Mouse (Mus musculus): ENCODE measurements at regions not wholly inside any gene's neighbourhood (a gene's known extent, or its start where the extent isn't known, plus 50 kb on each side); places are given as distances from the start of the nearest gene placed in this dataset.
A peak's percentile ranks its signal among the peaks of the same experiment; 100 is the strongest.

DNA sequence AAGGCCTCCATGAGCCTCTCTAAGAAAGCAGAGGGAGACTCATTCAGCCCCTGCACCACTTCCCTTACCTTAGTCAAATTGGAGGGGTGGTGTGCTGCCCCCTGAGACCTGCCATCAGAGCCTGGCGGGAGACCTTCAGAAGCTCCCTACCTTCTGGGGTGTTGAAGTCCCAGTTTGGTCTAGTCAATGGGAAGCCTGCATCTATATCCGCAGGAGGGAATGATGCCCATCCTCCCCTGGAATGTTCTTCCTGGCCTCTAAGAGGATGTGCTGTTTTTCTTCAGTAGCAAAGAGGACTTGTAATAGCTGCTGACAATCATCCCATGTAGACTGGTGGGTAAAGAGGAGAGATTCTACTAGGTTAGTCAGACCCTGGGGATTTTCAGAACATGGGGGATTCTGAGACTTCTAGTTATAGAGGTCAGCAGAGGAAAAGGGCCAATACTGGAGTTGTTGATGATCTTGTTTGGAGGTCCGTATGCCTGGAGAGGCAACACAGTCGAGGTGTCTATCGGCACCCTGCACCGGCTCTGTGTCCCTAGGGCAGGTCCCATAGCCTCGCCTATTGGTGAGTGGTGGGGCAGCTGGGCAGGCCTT, 321.0 kb upstream of the Meis1 start:
- H3K79me2 ChIP-seq (ENCODE audit: control insufficient read depth, insufficient read depth), result no peaks in the 10 kb centered on the region
- no peak overlapping the region for H3ac ChIP-seq (ENCODE audit: control insufficient read depth, insufficient read length)
- H3K36me3 ChIP-seq (ENCODE audit: control insufficient read depth, insufficient read depth), result no peaks in the 10 kb centered on the region
- H3K27me3 ChIP-seq (ENCODE audit: control insufficient read depth, insufficient read depth, insufficient read length), result no peaks in the 10 kb centered on the region
- no peak overlapping the region for H3K4me2 ChIP-seq (ENCODE audit: low read depth)
- no peak overlapping the region for H3K4me3 ChIP-seq
- TF ChIP-seq TCF12 (IDR thresholded peaks at IDR 0.05; ENCODE audit: insufficient read depth, poor library complexity, severe bottlenecking) (no peak), POLR2AphosphoS2 (IDR thresholded peaks at IDR 0.05; ENCODE audit: insufficient read length, low read depth) (no peak), MAX (IDR thresholded peaks at IDR 0.05; ENCODE audit: low read depth) (no peak), E2F4 (IDR thresholded peaks at IDR 0.05; ENCODE audit: insufficient read depth) (no peak), CEBPB (IDR thresholded peaks at IDR 0.05; ENCODE audit: insufficient read depth, poor library complexity, severe bottlenecking) (no peak), TCF3 (IDR thresholded peaks at IDR 0.05; ENCODE audit: insufficient read length, low read depth) (no peak), SRF (IDR thresholded peaks at IDR 0.05; ENCODE audit: control insufficient read depth, insufficient read length, low read depth) (no peak), POLR2A (IDR thresholded peaks at IDR 0.05; ENCODE audit: insufficient read length, low read depth) (no peak), MYOG (IDR thresholded peaks at IDR 0.05; ENCODE audit: control insufficient read depth in 1 of 3, insufficient read depth in 1 of 3, insufficient read length in 2 of 3, low read depth in 2 of 3) (no peak), USF1 (IDR thresholded peaks at IDR 0.05; ENCODE audit: low read depth) (no peak), MYOD1 (IDR thresholded peaks at IDR 0.05; ENCODE audit: control insufficient read depth in 1 of 3, insufficient read length in 2 of 3, low read depth in 2 of 3) (no peak), REST (IDR thresholded peaks at IDR 0.05; ENCODE audit: insufficient read depth, insufficient read length) (no peak)

DNA sequence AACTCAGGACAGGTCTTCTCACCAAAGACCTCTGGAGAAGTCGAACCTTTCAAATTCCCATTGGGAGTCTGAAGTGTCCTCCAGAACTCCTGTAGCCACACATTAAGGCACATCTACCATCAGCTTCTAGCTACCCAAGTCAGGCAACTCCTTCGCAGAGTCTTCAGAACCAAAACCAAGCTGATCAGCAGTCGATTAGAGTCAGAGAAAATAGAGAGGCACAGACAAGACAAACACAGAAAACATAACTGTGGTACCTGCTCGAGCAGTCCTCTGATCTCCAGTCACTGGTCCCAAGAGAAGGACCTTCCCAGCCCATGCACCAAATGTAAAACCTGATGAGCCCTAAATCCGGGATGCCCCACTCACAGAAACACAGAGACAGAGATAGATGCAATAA, 322.1 kb upstream of the Meis1 start:
- H3K27me3 ChIP-seq (ENCODE audit: control insufficient read depth, insufficient read depth, insufficient read length), result no peaks in the 10 kb centered on the region
- no peak overlapping the region for H3K4me2 ChIP-seq (ENCODE audit: low read depth)
- TF ChIP-seq MAX (IDR thresholded peaks at IDR 0.05; ENCODE audit: low read depth) (no peak), TCF12 (IDR thresholded peaks at IDR 0.05; ENCODE audit: insufficient read depth, poor library complexity, severe bottlenecking) (no peak), MYOD1 (IDR thresholded peaks at IDR 0.05; ENCODE audit: control insufficient read depth in 1 of 3, insufficient read length in 2 of 3, low read depth in 2 of 3) (no peak), CEBPB (IDR thresholded peaks at IDR 0.05; ENCODE audit: insufficient read depth, poor library complexity, severe bottlenecking) (no peak), E2F4 (IDR thresholded peaks at IDR 0.05; ENCODE audit: insufficient read depth) (no peak), POLR2AphosphoS2 (IDR thresholded peaks at IDR 0.05; ENCODE audit: insufficient read length, low read depth) (no peak), POLR2A (IDR thresholded peaks at IDR 0.05; ENCODE audit: insufficient read length, low read depth) (no peak), MYOG (IDR thresholded peaks at IDR 0.05; ENCODE audit: control insufficient read depth in 1 of 3, insufficient read depth in 1 of 3, insufficient read length in 2 of 3, low read depth in 2 of 3) (no peak), SRF (IDR thresholded peaks at IDR 0.05; ENCODE audit: control insufficient read depth, insufficient read length, low read depth) (no peak), TCF3 (IDR thresholded peaks at IDR 0.05; ENCODE audit: insufficient read length, low read depth) (no peak), REST (IDR thresholded peaks at IDR 0.05; ENCODE audit: insufficient read depth, insufficient read length) (no peak), USF1 (IDR thresholded peaks at IDR 0.05; ENCODE audit: low read depth) (no peak)
- no peak overlapping the region for H3K4me3 ChIP-seq
- H3K36me3 ChIP-seq (ENCODE audit: control insufficient read depth, insufficient read depth), result no peaks in the 10 kb centered on the region
- no peaks in the 10 kb centered on the region for H3K79me2 ChIP-seq (ENCODE audit: control insufficient read depth, insufficient read depth)
- no peak overlapping the region for H3ac ChIP-seq (ENCODE audit: control insufficient read depth, insufficient read length)

DNA sequence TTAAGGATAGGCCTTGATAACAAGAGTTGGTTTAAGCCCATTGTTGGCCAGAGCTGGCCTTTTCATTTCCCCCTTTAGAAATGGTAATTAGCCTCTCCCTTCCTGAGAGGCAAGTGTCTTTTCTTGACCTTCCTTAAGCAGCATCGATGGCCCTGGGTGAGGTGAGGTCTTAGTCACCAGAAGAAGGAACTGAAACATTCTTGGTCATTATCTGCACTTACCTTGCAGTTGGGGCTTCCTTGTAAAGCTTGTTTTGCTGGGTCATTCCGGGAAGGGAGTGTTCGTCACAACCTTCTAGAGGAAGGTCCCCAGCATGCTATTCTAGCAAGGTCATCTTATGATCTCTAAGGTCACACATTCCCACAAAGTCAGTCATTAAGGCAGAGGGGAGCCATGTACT, 322.6 kb upstream of the Meis1 start:
- Histone ChIP-seq H3ac (ENCODE audit: control insufficient read depth, insufficient read length) (no peak overlapping the region), H3K27me3 (ENCODE audit: control insufficient read depth, insufficient read depth, insufficient read length) (no peaks in the 10 kb centered on the region), H3K36me3 (ENCODE audit: control insufficient read depth, insufficient read depth) (no peaks in the 10 kb centered on the region), H3K4me3 (no peak overlapping the region), H3K79me2 (ENCODE audit: control insufficient read depth, insufficient read depth) (no peaks in the 10 kb centered on the region), H3K4me2 (ENCODE audit: low read depth) (no peak overlapping the region)
- TF ChIP-seq MYOG (IDR thresholded peaks at IDR 0.05; ENCODE audit: control insufficient read depth in 1 of 3, insufficient read depth in 1 of 3, insufficient read length in 2 of 3, low read depth in 2 of 3) (no peak), TCF12 (IDR thresholded peaks at IDR 0.05; ENCODE audit: insufficient read depth, poor library complexity, severe bottlenecking) (no peak), USF1 (IDR thresholded peaks at IDR 0.05; ENCODE audit: low read depth) (no peak), POLR2AphosphoS2 (IDR thresholded peaks at IDR 0.05; ENCODE audit: insufficient read length, low read depth) (no peak), TCF3 (IDR thresholded peaks at IDR 0.05; ENCODE audit: insufficient read length, low read depth) (no peak), POLR2A (IDR thresholded peaks at IDR 0.05; ENCODE audit: insufficient read length, low read depth) (no peak), MYOD1 (IDR thresholded peaks at IDR 0.05; ENCODE audit: control insufficient read depth in 1 of 3, insufficient read length in 2 of 3, low read depth in 2 of 3) (no peak), CEBPB (IDR thresholded peaks at IDR 0.05; ENCODE audit: insufficient read depth, poor library complexity, severe bottlenecking) (no peak), E2F4 (IDR thresholded peaks at IDR 0.05; ENCODE audit: insufficient read depth) (no peak), SRF (IDR thresholded peaks at IDR 0.05; ENCODE audit: control insufficient read depth, insufficient read length, low read depth) (no peak)

DNA sequence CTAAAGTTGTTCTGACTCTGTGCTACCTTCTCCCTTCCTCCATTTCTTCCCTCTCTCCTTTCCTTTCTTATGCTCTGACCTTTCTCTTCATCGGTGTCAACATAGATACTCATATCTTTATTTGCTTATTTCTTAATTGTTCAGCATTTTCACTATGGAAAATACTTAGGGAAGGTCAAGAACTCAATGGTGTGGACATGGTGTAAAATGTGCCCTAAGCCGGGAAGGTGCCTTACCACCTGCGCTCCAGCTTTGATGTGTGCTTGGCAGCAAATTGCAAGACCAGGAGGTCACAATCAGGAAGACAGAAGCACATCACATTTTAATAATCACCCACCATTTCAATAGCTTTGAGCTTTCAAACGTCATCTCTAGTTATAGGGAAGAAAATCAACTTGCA, 324.0 kb upstream of the Meis1 start:
- Histone ChIP-seq H3K4me2 (ENCODE audit: low read depth) (no peak overlapping the region), H3K36me3 (ENCODE audit: control insufficient read depth, insufficient read depth) (no peaks in the 10 kb centered on the region), H3ac (ENCODE audit: control insufficient read depth, insufficient read length) (no peak overlapping the region), H3K79me2 (ENCODE audit: control insufficient read depth, insufficient read depth) (no peaks in the 10 kb centered on the region), H3K27me3 (ENCODE audit: control insufficient read depth, insufficient read depth, insufficient read length) (no peaks in the 10 kb centered on the region), H3K4me3 (no peak overlapping the region)
- no peak for TF ChIP-seq USF1 (IDR thresholded peaks at IDR 0.05; ENCODE audit: low read depth)
- TF ChIP-seq REST (IDR thresholded peaks at IDR 0.05; ENCODE audit: insufficient read depth, insufficient read length), result no peak
- TF ChIP-seq POLR2A (IDR thresholded peaks at IDR 0.05; ENCODE audit: insufficient read length, low read depth), result no peak

DNA sequence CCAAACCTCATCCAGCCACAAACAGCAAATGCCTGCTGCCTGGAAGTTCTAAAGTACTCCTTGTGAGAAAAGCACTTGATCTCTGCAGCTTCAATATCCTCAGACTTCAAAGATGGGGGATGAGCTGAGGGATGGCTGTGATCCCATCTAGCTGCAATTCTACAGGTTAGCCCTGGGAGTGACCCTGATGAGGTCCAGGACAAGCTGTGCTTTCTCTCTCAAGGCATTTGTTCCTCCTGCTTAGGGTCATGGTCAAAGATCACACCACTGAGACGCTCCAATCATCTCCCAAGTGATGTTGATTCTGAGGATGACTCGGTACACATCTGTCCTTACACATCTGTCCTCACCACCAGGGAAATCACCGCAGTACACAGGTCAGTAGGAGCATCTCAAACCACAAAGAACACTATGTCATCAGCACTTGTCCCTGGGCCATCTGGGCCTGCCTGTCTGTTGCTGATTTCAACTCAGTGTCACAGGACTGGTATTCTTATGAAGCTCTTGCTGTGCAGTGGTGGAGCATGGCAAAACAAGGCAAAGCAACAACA, 327.6 kb upstream of the Meis1 start:
- H3K4me3 ChIP-seq, result no peak overlapping the region
- peak in 1 of 3 experiments; percentile 31 for TF ChIP-seq MYOD1 (IDR thresholded peaks at IDR 0.05; ENCODE audit: control insufficient read depth in 1 of 3, insufficient read length in 2 of 3, low read depth in 2 of 3)
- TF ChIP-seq REST (IDR thresholded peaks at IDR 0.05; ENCODE audit: insufficient read depth, insufficient read length), result no peak
- H3K79me2 ChIP-seq (ENCODE audit: control insufficient read depth, insufficient read depth), result no peaks in the 10 kb centered on the region
- H3K36me3 ChIP-seq (ENCODE audit: control insufficient read depth, insufficient read depth), result no peaks in the 10 kb centered on the region
- no peak overlapping the region for H3K4me2 ChIP-seq (ENCODE audit: low read depth)
- H3K27me3 ChIP-seq (ENCODE audit: control insufficient read depth, insufficient read depth, insufficient read length), result no peaks in the 10 kb centered on the region
- H3ac ChIP-seq (ENCODE audit: control insufficient read depth, insufficient read length), result no peak overlapping the region
